Mouse (Mus musculus) spleen, adult 2 months (tissue): ENCODE measurements around the gene Scp2. TPM values are rescaled to one million over a fixed set of nuclear protein-coding genes. Genes with fewer than 3 reads are reported as not detected.

Experiments used
- DNase-seq, 2 experiments: peaks; one replicate each; pipeline versions ENCODE4 v3.0.0 to v3.0.0-alpha.2; 2012 to 2021; ENCODE audit warnings: low spot score in 2 of 2, low read depth in 1 of 2
- H3K27ac ChIP-seq: fragments of 200-500 bp; 2 replicates; pipeline ENCODE4 v1.5.1; 2012; ENCODE audit warnings: low read length, inconsistent platforms; ENCODE audit not compliant: insufficient read depth
- H3K27me3 ChIP-seq: fragments of 200-500 bp; 2 replicates; pipeline ENCODE4 v1.6.1; 2012; ENCODE audit warnings: mild to moderate bottlenecking, moderate library complexity, low read length, inconsistent platforms; ENCODE audit not compliant: control insufficient read depth, insufficient read depth
- H3K36me3 ChIP-seq: fragments of 200-500 bp; 2 replicates; pipeline ENCODE4 v1.6.1; 2012; ENCODE audit warnings: mild to moderate bottlenecking, low read length, inconsistent platforms; ENCODE audit not compliant: control insufficient read depth, insufficient read depth
- H3K4me1 ChIP-seq: fragments of 200-500 bp; 2 replicates; pipeline ENCODE4 v1.6.1; 2011; ENCODE audit warnings: inconsistent platforms; ENCODE audit not compliant: control insufficient read depth, insufficient read depth, insufficient read length
- H3K4me3 ChIP-seq: fragments of 200-500 bp; 2 replicates; pipeline ENCODE4 v1.5.1; 2011; ENCODE audit warnings: mild to moderate bottlenecking, inconsistent platforms; ENCODE audit not compliant: insufficient read depth, insufficient read length; ENCODE audit errors: extremely low read depth
- CTCF ChIP-seq: fragments of 200-500 bp; IDR thresholded peaks from 2 replicates; pipeline ENCODE4 v1.5.1; 2011; ENCODE audit warnings: mild to moderate bottlenecking, inconsistent platforms; ENCODE audit not compliant: insufficient read depth, insufficient read length, insufficient replicate concordance; ENCODE audit errors: extremely low read depth
- POLR2A ChIP-seq: fragments of 200-500 bp; IDR thresholded peaks from 2 replicates; pipeline ENCODE4 v1.6.1; 2011; ENCODE audit warnings: low read depth, low read length, inconsistent platforms
- WGBS: fragments of 180-500 bp; shearing (Covaris S2); methylation state at CpG from one replicate; pipeline ENCODE4 v1.1.7; 2018; 5-methylcytosine and 5-hydroxymethylcytosine counted together
- polyA plus RNA-seq: library from polyadenylated mRNA; depleted of rRNA; stranded (reverse); fragments of >200 nt; gene quantifications from 2 replicates; pipeline ENCODE4 v1.2.3, GENCODE M21; 2012

Gene Scp2
- polyA plus RNA-seq, 1 experiment = 54.0 TPM

DNA sequence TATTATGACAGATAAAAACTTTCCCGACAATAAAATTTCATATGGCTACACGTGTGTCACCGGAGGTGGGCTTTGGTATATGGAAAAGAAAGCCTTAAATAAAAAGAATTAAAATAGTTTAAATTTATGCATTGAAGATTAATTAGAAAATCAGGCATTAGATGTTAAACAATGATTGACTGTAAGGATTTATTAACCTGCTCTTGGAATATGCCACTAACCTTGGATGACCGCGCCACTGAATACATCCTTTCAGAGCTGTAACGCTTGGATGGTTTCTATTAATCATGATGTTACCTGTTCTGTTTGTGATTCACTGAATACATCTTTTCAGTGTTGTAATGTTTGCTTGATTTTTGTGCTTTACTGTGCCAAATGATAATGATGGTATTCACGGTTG lies 35.1 kb downstream of the Scp2 start:
- H3K4me1 ChIP-seq = no peaks in the 10 kb centered on the region
- DNase-seq = no peak
- H3K36me3 ChIP-seq = peaks cover 5% of the 10 kb centered on the region
- no peak overlapping the region for H3K27ac ChIP-seq
- no peak for TF ChIP-seq CTCF
- TF ChIP-seq POLR2A = no peak
- no peaks in the 10 kb centered on the region for H3K27me3 ChIP-seq
- WGBS = 96% methylated on average over 7 of the region's 7 CpGs
- H3K4me3 ChIP-seq = no peak overlapping the region

DNA sequence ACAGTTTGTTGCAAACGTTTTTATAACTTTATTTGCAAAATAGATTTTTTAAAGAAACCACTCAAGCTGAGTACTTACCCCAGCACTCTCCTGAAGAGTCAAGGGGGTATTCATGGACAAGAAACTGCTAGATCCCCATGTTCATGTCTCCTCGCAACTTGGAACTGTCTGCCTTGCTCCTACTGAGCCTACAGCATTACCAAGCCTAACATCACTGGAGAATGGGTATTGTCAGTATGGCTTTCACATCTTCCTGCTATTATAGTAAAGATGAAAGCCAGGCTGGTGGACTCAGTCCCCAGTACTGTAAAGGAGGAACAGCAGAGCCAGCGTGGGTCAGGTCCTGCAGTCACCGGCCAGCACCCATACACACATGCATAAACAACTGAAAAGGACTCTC lies 48.5 kb downstream of the Scp2 start, which contains the start of gene Podn:
Podn (minus strand) TSS at position 101 of the 400 bp plus-strand sequence.
- Histone ChIP-seq H3K27me3 (no peaks in the 10 kb centered on the region), H3K27ac (no peak within 1 kb of the TSS), H3K4me1 (no peaks in the 10 kb centered on the region), H3K36me3 (peaks cover 7% of the 10 kb centered on the region), H3K4me3 (no peak within 1 kb of the TSS)
- no peak for DNase-seq
- 91% methylated on average over 4 of the region's 4 CpGs for WGBS
- no peak for TF ChIP-seq POLR2A
- no peak for TF ChIP-seq CTCF

DNA sequence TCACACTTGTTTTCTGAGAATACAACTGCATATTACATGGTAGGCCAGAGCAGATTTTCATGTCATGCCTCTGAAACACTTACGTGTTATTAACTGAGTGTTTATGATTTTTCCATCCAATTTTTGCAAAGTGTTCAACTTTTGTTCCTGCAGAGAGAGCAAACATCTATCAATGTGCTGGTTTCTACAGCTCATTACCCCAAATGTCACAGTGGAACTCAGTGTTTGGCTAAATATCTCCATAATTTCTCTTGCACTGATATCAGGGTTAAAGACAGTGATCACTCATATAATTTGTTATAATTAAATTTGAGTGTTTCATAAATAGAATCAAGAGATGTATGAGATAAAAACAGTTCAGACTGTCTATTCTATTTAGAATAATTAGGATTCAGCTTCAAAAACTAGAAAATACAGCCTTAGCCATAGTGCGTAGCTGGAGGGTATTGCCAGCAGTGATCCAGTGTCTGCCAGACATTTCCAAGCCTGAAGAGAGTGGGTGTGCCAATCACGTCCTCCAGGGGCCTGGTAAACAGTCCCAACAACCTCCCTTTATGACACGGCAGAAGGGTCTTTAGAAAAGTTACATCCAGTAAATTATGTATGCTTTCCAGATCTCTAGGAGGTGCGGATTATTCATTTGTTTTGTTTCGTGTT lies 51.9 kb downstream of the Scp2 start:
- no peaks in the 10 kb centered on the region for H3K4me1 ChIP-seq
- TF ChIP-seq POLR2A (no peak), CTCF (no peak)
- no peaks in the 10 kb centered on the region for H3K27me3 ChIP-seq
- peaks cover 7% of the 10 kb centered on the region; the same call in 1 of the 2 replicates for H3K36me3 ChIP-seq
- no peak overlapping the region for H3K4me3 ChIP-seq
- no peak overlapping the region for H3K27ac ChIP-seq
- WGBS = 92% methylated on average over 6 of the region's 6 CpGs
- no peak for DNase-seq

DNA sequence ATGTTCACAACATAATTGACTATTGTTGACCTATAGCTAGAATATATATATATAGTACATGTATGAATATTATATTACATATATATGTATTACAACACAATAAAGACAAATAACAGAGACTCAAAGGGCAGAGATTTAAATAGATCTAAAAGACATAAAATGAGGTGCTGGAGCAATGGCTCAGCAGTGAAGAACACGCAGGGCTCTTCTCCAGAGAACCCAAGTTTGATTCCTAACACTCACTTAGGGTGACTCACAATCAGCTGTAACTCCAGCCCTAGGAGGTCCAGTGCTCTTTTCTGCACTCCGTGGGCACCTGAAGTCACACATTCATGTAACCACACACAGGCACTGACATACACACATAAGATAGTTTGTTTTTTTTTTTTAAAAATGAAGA lies 60.8 kb downstream of the Scp2 start:
- no peaks in the 10 kb centered on the region for H3K27me3 ChIP-seq
- no peak for DNase-seq
- 90% methylated on average over 2 of the region's 2 CpGs for WGBS
- H3K27ac ChIP-seq = no peak overlapping the region
- no peak for TF ChIP-seq CTCF
- TF ChIP-seq POLR2A = no peak
- H3K4me1 ChIP-seq = no peaks in the 10 kb centered on the region; the same call in 1 of the 2 replicates
- H3K36me3 ChIP-seq = peaks cover 1% of the 10 kb centered on the region; the same call in 1 of the 2 replicates
- no peak overlapping the region for H3K4me3 ChIP-seq

DNA sequence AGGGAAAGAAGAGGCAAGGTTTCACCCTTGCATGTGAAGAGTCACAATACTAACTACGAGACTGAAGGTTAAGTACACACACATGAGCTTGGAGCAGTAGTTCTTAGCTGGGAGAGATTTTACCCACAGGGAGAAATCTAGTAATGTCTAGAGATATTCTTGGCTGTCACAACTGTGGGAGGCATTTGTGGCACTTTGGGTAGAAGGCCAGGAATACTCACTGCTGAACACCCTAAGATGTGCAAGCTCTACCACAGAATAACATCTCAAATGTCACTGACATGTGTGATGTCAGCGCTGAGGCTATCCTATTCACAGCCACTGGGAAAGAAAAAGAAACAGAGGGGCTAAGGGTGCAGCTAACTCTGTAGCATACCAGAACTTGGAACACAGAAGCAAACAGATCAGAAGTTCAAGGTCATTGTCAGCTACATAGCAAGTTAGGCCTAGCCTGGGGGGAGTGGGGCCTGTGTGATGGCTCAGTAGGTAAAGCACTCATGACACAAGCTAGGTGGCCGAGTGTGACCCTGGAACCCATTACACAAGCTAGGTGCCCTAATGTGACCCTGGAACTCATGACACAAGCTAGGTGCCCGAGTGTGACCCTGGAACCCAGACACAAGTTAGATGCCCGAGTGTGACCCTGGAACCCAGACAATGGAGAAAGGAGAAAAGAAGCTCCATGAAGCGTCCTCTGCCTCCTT lies 61.6 kb downstream of the Scp2 start:
- no peak overlapping the region for H3K4me3 ChIP-seq
- no peaks in the 10 kb centered on the region; the same call in 1 of the 2 replicates for H3K4me1 ChIP-seq
- H3K27me3 ChIP-seq = no peaks in the 10 kb centered on the region
- no peak for DNase-seq
- peaks cover 1% of the 10 kb centered on the region; the same call in 1 of the 2 replicates for H3K36me3 ChIP-seq
- WGBS = 87% methylated on average over 6 of the region's 6 CpGs
- H3K27ac ChIP-seq = no peak overlapping the region; the same call in 1 of the 2 replicates
- TF ChIP-seq POLR2A = no peak
- TF ChIP-seq CTCF = no peak

DNA sequence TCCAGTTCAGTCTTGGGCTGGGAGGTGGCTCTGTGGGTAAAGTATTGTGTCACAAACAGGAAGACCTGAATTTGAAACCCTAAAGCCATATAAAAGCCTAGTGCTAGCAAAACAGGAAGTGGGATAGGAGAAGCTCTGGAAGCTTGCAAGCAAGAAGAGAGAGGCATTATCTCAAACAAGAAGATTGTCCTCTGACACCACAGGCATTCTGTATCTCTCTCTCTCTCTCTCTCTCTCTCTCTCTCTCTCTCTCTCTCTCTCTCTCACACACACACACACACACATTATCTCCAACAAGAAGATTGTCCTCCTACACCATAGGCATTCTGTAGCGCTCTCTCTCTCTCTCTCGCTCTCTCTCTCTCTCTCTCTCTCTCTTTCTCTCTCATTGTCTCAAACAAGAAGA lies 62.4 kb downstream of the Scp2 start:
- Histone ChIP-seq H3K4me3 (no peak overlapping the region), H3K4me1 (no peaks in the 10 kb centered on the region; the same call in 1 of the 2 replicates), H3K27me3 (no peaks in the 10 kb centered on the region), H3K36me3 (peaks cover 1% of the 10 kb centered on the region; the same call in 1 of the 2 replicates), H3K27ac (no peak overlapping the region)
- DNase-seq = peak in 1 of 2 experiments; percentile 8
- whole genome bisulfite sequencing = 82% methylated on average over 2 of the region's 2 CpGs
- TF ChIP-seq CTCF (no peak), POLR2A (no peak)
